Mouse (Mus musculus) kidney, adult 2 months (tissue): ENCODE data around the gene Mfsd7a. TPM values are rescaled to one million over a fixed set of nuclear protein-coding genes. Genes with fewer than 3 reads are reported as not detected.

Experiments
- DNase-seq: peaks from one replicate; pipeline ENCODE4 v3.0.0; 2021
- H3K27ac ChIP-seq: fragments of 200-500 bp; 2 replicates; pipeline ENCODE4 v1.5.1; 2012; ENCODE audit warnings: low read depth, low read length, control low read depth, inconsistent platforms; ENCODE audit not compliant: insufficient read depth
- H3K27me3 ChIP-seq: fragments of 200-500 bp; replicated peaks from 2 replicates; pipeline ENCODE4 v1.6.1; 2012; ENCODE audit warnings: mild to moderate bottlenecking, moderate library complexity, low read length, inconsistent platforms; ENCODE audit not compliant: control insufficient read depth, insufficient read depth
- H3K36me3 ChIP-seq: fragments of 200-500 bp; 2 replicates; pipeline ENCODE4 v1.6.1; 2012; ENCODE audit warnings: mild to moderate bottlenecking, moderate library complexity, low read length, inconsistent platforms; ENCODE audit not compliant: control insufficient read depth, insufficient read depth
- H3K4me1 ChIP-seq: fragments of 200-500 bp; 2 replicates; pipeline ENCODE4 v1.6.1; 2011; ENCODE audit warnings: low read length; ENCODE audit not compliant: control insufficient read depth, insufficient read depth
- H3K4me3 ChIP-seq: fragments of 200-500 bp; 2 replicates; pipeline ENCODE4 v1.5.1; 2011; ENCODE audit warnings: mild to moderate bottlenecking, low read depth, low read length, control low read depth; ENCODE audit not compliant: insufficient read depth
- CTCF ChIP-seq: fragments of 200-500 bp; conservative IDR thresholded peaks from 2 replicates; pipeline ENCODE4 v1.5.1; 2011; ENCODE audit warnings: low read depth, mild to moderate bottlenecking, control low read depth, low read length, moderate library complexity, mixed read lengths; ENCODE audit not compliant: insufficient read depth, insufficient read length
- POLR2A ChIP-seq: fragments of 200-500 bp; IDR thresholded peaks from one replicate; pipeline ENCODE4 v1.6.1; 2011; ENCODE audit warnings: low read depth, low read length, control low read depth
- WGBS: fragments of 180-500 bp; shearing (Covaris S2); methylation state at CpG from one replicate; pipeline ENCODE4 v1.1.7; 2018; 5-methylcytosine and 5-hydroxymethylcytosine counted together
- polyA plus RNA-seq: library from polyadenylated mRNA; depleted of rRNA; stranded (reverse); fragments of >200 nt; gene quantifications from 2 replicates; pipeline ENCODE4 v1.2.3, GENCODE M21; 2012; rRNA removed

The Mfsd7a gene
- polyA plus RNA-seq, 1 experiment: 5.0 TPM

DNA sequence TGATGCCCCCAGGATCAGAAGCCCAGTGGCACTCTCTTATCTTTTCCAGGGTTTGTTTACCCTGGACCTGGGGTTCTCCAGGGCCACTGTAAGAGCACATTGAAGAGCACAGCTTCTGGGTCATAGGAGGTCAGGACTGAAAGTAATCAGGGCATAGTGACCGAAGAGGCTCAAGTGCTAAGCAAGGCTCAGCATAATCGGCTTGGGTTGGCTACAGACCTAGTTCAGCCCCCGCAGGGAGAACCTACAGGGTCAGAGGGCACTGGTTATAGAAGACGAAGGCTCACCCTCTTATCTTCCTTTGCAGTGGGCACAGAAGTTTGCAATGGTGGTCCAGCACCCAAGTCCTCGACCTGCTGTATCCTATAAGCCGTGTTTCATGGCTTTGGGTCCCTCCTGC lies 17.5 kb downstream of the Mfsd7a start:
- H3K27me3 ChIP-seq: no peaks in the 10 kb centered on the region
- no peak for DNase-seq
- no peak overlapping the region for H3K27ac ChIP-seq
- H3K4me1 ChIP-seq: peaks cover 11% of the 10 kb centered on the region; the same call in 1 of the 2 replicates
- 84% methylated on average over 6 of the region's 6 CpGs for WGBS
- TF ChIP-seq POLR2A (no peak), CTCF (no peak)
- no peaks in the 10 kb centered on the region for H3K36me3 ChIP-seq
- no peak overlapping the region for H3K4me3 ChIP-seq

DNA sequence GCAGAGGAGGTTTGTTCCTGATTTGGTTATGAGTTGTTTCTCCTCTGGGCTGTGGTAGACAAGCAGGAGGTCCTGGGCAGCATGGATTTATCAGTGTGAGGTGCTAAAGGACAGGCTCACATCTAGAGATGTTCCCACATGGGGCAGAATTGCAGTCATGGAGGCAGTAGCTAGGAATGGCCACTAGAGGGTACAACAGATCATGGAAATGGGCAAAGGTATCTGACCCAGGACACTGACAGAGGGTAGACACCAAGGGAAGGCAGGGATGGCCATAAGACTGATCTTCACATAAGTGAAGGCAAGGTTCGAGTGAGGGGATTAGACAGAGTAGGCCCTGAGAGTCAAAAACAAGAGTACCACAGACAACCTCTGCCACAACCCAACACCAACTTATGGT lies 21.5 kb downstream of the Mfsd7a start:
- peak; percentile 98; the same call in 1 of the 2 replicates for TF ChIP-seq CTCF
- no peak for TF ChIP-seq POLR2A
- no peaks in the 10 kb centered on the region for H3K36me3 ChIP-seq
- no peaks in the 10 kb centered on the region for H3K4me1 ChIP-seq
- WGBS: 38% methylated on average over 1 of the region's 1 CpGs
- H3K27ac ChIP-seq: no peak overlapping the region
- no peaks in the 10 kb centered on the region for H3K27me3 ChIP-seq
- H3K4me3 ChIP-seq: no peak overlapping the region
- peak; percentile 67 for DNase-seq

DNA sequence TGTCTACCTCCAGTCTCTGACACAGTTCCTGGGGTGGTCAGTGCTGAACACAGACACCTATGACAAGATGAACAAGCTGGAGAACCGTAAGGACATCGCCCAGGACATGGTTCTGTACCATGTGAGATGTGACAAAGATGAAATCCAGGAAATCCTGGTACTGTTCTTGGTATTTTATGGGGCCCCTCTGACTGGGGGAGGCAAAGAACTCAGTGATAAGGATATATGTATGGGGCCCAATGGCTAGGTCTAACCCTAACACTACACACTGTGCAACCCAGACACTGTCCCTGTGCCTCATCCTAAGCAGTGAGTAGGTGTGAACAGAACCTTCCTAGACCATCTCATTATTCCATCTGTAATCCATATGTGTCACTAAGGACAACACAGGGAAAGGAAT lies 25.3 kb downstream of the Mfsd7a start:
- DNase-seq: no peak
- WGBS: 90% methylated on average over 2 of the region's 2 CpGs
- H3K36me3 ChIP-seq: no peaks in the 10 kb centered on the region

DNA sequence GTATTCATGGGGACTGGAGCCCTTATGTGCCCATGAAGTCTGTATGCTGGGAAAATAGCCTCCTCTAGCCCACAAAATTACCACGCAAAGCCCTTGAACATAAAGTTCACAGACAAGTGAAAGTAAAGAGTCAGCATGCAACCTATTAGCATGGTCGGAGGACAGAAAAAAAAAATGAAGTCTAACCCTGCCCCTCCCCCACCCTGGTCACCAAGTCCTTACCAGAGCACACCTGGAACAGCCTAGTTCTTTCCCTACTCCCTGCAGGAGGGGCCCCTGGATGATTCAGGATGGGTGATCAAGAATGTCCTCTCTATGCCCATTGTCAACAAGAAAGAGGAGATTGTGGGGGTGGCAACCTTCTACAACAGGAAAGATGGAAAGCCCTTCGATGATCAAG lies 25.9 kb downstream of the Mfsd7a start:
- H3K4me1 ChIP-seq: no peaks in the 10 kb centered on the region
- no peaks in the 10 kb centered on the region for H3K27me3 ChIP-seq
- no peak for DNase-seq
- H3K27ac ChIP-seq: no peak overlapping the region
- no peaks in the 10 kb centered on the region for H3K36me3 ChIP-seq
- 71% methylated on average over 3 of the region's 3 CpGs for WGBS
- H3K4me3 ChIP-seq: no peak overlapping the region
- TF ChIP-seq POLR2A (no peak), CTCF (no peak)

More for the DNA sequence above, 25.3 kb downstream of the Mfsd7a start:
- Histone ChIP-seq H3K4me3 (no peak overlapping the region), H3K4me1 (no peaks in the 10 kb centered on the region), H3K27ac (no peak overlapping the region), H3K27me3 (no peaks in the 10 kb centered on the region)
- TF ChIP-seq POLR2A (no peak), CTCF (no peak)

DNA sequence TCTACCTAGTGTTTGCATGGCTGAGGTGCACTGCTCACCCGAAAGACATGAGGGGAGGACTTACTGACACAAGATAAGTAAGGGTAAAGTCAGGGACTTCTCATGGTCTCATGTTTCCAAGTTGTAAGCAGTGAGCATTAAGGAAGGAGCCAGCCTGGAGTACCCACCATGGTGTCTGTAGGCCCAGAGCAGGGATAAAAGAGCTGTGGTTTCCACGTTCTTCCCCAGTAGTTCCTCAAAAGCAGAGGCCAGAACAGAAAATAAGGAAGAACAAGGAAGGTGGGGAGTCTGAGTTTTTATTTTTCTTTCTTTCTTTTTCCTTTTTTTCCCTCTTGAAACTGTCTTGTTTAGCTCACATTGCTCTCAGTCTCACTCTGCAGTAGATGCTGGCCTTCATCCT lies 34.0 kb downstream of the Mfsd7a start:
- TF ChIP-seq CTCF (no peak), POLR2A (no peak)
- 72% methylated on average over 2 of the region's 2 CpGs for WGBS
- no peaks in the 10 kb centered on the region for H3K36me3 ChIP-seq

DNA sequence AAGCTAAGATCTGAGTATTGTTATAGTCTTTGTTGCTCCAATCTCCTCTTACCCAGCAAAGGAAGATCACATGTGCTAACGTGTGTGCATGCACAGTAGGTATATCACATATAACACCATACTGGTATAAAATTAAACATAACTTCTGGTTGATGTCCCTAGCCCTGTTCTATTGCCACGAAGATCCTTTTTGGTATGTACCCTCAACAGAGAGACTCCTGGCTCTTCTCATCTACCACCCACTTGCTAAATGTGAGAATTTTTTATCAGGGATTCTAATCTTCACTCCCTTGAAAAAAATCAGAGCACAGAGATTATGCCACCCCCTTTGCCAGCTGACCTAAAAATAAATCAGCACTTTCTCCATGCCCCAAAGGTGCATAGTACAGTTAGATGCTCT lies 41.7 kb downstream of the Mfsd7a start:
- WGBS: 70% methylated on average over 2 of the region's 2 CpGs
- Histone ChIP-seq H3K4me3 (no peak overlapping the region), H3K36me3 (no peaks in the 10 kb centered on the region), H3K4me1 (no peaks in the 10 kb centered on the region), H3K27ac (no peak overlapping the region), H3K27me3 (no peaks in the 10 kb centered on the region)
- no peak for DNase-seq
- TF ChIP-seq POLR2A (no peak), CTCF (no peak)

More for the DNA sequence above, 34.0 kb downstream of the Mfsd7a start:
- Histone ChIP-seq H3K27ac (no peak overlapping the region), H3K27me3 (no peaks in the 10 kb centered on the region), H3K4me3 (no peak overlapping the region), H3K4me1 (no peaks in the 10 kb centered on the region)
- DNase-seq: no peak

DNA sequence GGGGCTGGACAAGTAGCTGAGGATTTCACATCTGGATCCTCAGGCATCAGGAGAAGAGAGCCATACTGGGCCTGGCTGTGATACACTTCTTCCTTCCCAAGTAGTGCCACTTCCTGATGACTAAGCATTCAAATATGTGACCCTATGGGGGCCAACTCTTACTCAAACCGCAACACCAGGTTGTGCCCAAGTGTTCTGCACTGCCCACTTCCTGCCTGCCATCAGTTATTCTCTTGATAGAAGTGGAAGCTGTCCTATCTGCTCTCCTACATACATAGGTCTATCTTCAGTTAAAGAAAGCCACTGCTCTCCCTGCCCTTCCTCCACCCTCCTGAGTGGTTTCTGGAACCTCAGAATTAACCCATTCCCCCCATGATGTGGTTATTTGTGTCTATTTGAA lies 43.2 kb downstream of the Mfsd7a start:
- Histone ChIP-seq H3K27me3 (no peaks in the 10 kb centered on the region), H3K4me1 (no peaks in the 10 kb centered on the region), H3K27ac (no peak overlapping the region), H3K4me3 (no peak overlapping the region), H3K36me3 (no peaks in the 10 kb centered on the region)
- no peak for TF ChIP-seq POLR2A
- no peak for TF ChIP-seq CTCF
- WGBS: 42% methylated on average over 1 of the region's 1 CpGs
- DNase-seq: no peak

DNA sequence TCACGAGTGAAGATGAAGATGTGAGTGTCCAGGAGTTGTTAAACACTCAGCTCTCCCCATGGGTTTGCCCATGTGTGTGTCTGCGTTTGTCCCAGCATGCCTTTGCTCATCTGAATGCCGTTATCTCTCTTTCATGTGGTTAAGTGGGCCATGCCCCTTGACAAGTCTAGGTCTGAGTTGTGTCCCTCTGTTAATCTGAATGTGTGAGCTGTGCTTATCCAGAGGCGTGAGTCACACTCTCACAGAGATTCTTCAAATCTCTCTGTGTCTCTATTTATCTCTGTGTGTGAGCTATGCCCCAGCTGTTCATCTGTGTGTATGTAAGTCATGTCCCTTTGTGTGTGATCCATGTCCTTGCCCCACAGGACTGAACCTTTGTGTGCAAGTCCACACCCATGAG lies 45.2 kb downstream of the Mfsd7a start:
- DNase-seq: no peak
- Histone ChIP-seq H3K27me3 (no peaks in the 10 kb centered on the region), H3K4me3 (no peak overlapping the region), H3K36me3 (no peaks in the 10 kb centered on the region), H3K27ac (no peak overlapping the region), H3K4me1 (no peaks in the 10 kb centered on the region)
- no peak for TF ChIP-seq CTCF
- TF ChIP-seq POLR2A: no peak
- WGBS: 77% methylated on average over 4 of the region's 4 CpGs

Other genes starting within 250 kb of the Mfsd7a start
- gene Dr1, start 180.0 kb downstream of the Mfsd7a start, polyA plus RNA-seq: 16.3 and 19.5 TPM in 2 replicates
- gene Pigg, start 136.3 kb downstream of the Mfsd7a start, polyA plus RNA-seq: 16.6 and 18.7 TPM in 2 replicates
- gene Gm42517, start 81.0 kb downstream of the Mfsd7a start, polyA plus RNA-seq: 0.59 and 0.95 TPM in 2 replicates
- gene Pde6b, start 60.5 kb downstream of the Mfsd7a start, polyA plus RNA-seq: not detected in 2 replicates
- gene Atp5k, start 14.4 kb downstream of the Mfsd7a start, polyA plus RNA-seq: 103 and 172 TPM in 2 replicates
- gene Pcgf3, start 12.3 kb upstream of the Mfsd7a start, polyA plus RNA-seq: 9.0 and 10.2 TPM in 2 replicates
- 0.26 and 0.59 TPM in 2 replicates for gene Cplx1, start 101.1 kb upstream of the Mfsd7a start, polyA plus RNA-seq
- gene Gak, start 180.9 kb upstream of the Mfsd7a start, polyA plus RNA-seq: 80.5 and 89.0 TPM in 2 replicates
- gene Tmem175, start 180.9 kb upstream of the Mfsd7a start, polyA plus RNA-seq: 67.1 and 76.4 TPM in 2 replicates
- gene Idua, start 211.4 kb upstream of the Mfsd7a start, polyA plus RNA-seq: 9.1 and 12.7 TPM in 2 replicates
- gene Dgkq, start 220.8 kb upstream of the Mfsd7a start, polyA plus RNA-seq: 27.9 and 34.8 TPM in 2 replicates
- gene Slc26a1, start 226.7 kb upstream of the Mfsd7a start, polyA plus RNA-seq: 257 and 309 TPM in 2 replicates
- 65.1 and 74.8 TPM in 2 replicates for gene Fgfrl1, start 243.5 kb upstream of the Mfsd7a start, polyA plus RNA-seq